Mouse (Mus musculus) intestine, embryonic 15.5 days (tissue): ENCODE results near the gene Prkaca. TPM values are rescaled to one million over a fixed set of nuclear protein-coding genes. Genes with fewer than 3 reads are reported as not detected.

Source experiments
- ATAC-seq: fragments of 200-750 bp; cut with Nextera tagmentation; 2 replicates; pipeline ENCODE4 v1.8.0; 2017; ENCODE audit warnings: moderate TSS enrichment, moderate library complexity
- H3K27ac ChIP-seq: fragments of 300-500 bp; sonication (generic); 2 replicates; pipeline ENCODE4 v1.5.1; 2015; ENCODE audit warnings: mild to moderate bottlenecking, inconsistent platforms
- H3K27me3 ChIP-seq: fragments of 300-500 bp; sonication (generic); replicated peaks from 2 replicates; pipeline ENCODE4 v1.6.1; 2015; ENCODE audit warnings: inconsistent platforms
- H3K36me3 ChIP-seq: fragments of 300-500 bp; sonication (generic); 2 replicates; pipeline ENCODE4 v1.6.1; 2015; ENCODE audit warnings: inconsistent platforms
- H3K4me1 ChIP-seq: fragments of 300-500 bp; sonication (generic); replicated peaks from 2 replicates; pipeline ENCODE4 v1.6.1; 2015; ENCODE audit warnings: inconsistent platforms
- H3K4me2 ChIP-seq: fragments of 300-500 bp; sonication (generic); replicated peaks from 2 replicates; pipeline ENCODE4 v1.6.1; 2015; ENCODE audit warnings: mild to moderate bottlenecking, inconsistent platforms
- H3K4me3 ChIP-seq: fragments of 300-500 bp; sonication (generic); replicated peaks from 2 replicates; pipeline ENCODE4 v1.5.1; 2015; ENCODE audit warnings: inconsistent platforms
- H3K9ac ChIP-seq: fragments of 300-500 bp; sonication (generic); 2 replicates; pipeline ENCODE4 v1.6.1; 2015; ENCODE audit warnings: inconsistent platforms
- H3K9me3 ChIP-seq: fragments of 300-500 bp; sonication (generic); 2 replicates; pipeline ENCODE4 v1.6.1; 2016; ENCODE audit warnings: inconsistent platforms
- WGBS: fragments of 180-500 bp; shearing (Covaris S2); methylation state at CpG from one replicate; pipeline ENCODE4 v1.1.7; 2015; 5-methylcytosine and 5-hydroxymethylcytosine counted together
- polyA plus RNA-seq: library from polyadenylated mRNA; unstranded; fragments of >200 nt; fragmentation: Nextera tagmentation; extraction: Ambion mirVana; gene quantifications from 2 replicates; pipeline ENCODE4 v1.2.1, GENCODE M21; 2015

Prkaca gene
- 115 and 121 TPM in 2 replicates for polyA plus RNA-seq

GRCm38 (mm10) chr8:83972150-83973120, at the start of gene Prkaca:
Prkaca (plus strand) TSS chr8:83972993.
- Histone ChIP-seq H3K9me3 (no peaks in the 10 kb centered on the region), H3K36me3 (peaks cover 13% of the 10 kb centered on the region; the same call in 1 of the 2 replicates), H3K27me3 (no peaks in the 10 kb centered on the region), H3K4me1 (peaks cover 32% of the 10 kb centered on the region), H3K27ac (peak within 1 kb of the TSS; percentile 78), H3K9ac (peak within 1 kb of the TSS; percentile 89), H3K4me3 (peak within 1 kb of the TSS; percentile 99), H3K4me2 (peak within 1 kb of the TSS; percentile 86)
- ATAC-seq, result peak; percentile 99
- WGBS, result under 1% methylated on average over 87 of the region's 94 CpGs

DNA sequence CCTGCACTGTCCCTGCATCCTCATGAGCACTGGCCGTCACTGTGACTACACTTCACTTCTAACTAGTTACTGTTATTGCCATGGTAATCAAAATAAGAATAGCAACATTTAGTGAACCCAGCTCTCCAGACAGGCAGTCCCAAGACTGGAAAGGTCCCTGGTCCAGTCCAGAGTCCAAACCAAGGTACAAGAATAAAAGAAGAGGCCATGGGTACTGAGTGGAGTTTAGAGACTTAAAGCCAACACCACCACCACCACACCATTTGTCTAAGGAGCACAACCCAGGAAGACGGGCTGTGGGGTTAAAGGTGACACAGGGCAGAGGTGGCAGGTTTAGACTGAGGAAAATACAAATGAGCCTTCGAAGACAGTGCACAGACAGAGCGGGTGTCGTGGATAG, 48.2 kb upstream of the Prkaca start:
- ATAC-seq, result no peak
- Histone ChIP-seq H3K9me3 (no peaks in the 10 kb centered on the region), H3K27me3 (no peaks in the 10 kb centered on the region), H3K27ac (no peak overlapping the region), H3K4me2 (no peak overlapping the region), H3K9ac (no peak overlapping the region), H3K4me1 (no peaks in the 10 kb centered on the region), H3K36me3 (peaks cover 20% of the 10 kb centered on the region), H3K4me3 (no peak overlapping the region)
- 80% methylated on average over 5 of the region's 5 CpGs for WGBS

DNA sequence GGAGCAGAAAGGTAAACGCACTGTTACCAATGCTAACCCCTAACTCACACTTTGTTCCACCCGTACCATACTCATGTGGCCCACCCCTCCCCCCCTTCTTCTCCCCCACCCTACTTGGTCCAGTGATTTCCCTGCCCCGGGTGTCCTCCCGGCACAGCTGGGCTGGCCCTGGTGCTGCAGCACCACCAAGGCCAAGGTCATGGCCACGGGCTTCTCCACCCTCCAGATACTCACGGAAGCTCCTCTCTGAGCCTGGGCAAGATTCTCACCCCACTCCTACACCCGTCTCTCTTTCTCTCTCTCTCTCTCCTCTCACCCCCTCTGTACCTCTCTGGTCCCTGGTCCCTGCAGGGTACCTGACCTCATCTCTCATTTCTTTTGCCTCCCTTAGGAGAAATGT, 46.5 kb upstream of the Prkaca start:
- Histone ChIP-seq H3K27me3 (no peaks in the 10 kb centered on the region), H3K36me3 (peaks cover 20% of the 10 kb centered on the region), H3K4me1 (no peaks in the 10 kb centered on the region), H3K4me2 (no peak overlapping the region), H3K27ac (no peak overlapping the region), H3K4me3 (no peak overlapping the region), H3K9me3 (no peaks in the 10 kb centered on the region), H3K9ac (no peak overlapping the region)
- no peak for ATAC-seq
- 74% methylated on average over 7 of the region's 7 CpGs for WGBS

- Histone ChIP-seq H3K4me3 (no peak overlapping the region), H3K4me2 (no peak overlapping the region), H3K36me3 (peaks cover 47% of the 10 kb centered on the region), H3K9me3 (no peaks in the 10 kb centered on the region), H3K27me3 (no peaks in the 10 kb centered on the region), H3K9ac (no peak overlapping the region), H3K4me1 (no peaks in the 10 kb centered on the region), H3K27ac (no peak overlapping the region)
- ATAC-seq, result no peak
- 90% methylated on average over 5 of the region's 5 CpGs for WGBS
Observed at GRCm38 (mm10) chr8:83934222-83934621, 38.6 kb upstream of the Prkaca start.

DNA sequence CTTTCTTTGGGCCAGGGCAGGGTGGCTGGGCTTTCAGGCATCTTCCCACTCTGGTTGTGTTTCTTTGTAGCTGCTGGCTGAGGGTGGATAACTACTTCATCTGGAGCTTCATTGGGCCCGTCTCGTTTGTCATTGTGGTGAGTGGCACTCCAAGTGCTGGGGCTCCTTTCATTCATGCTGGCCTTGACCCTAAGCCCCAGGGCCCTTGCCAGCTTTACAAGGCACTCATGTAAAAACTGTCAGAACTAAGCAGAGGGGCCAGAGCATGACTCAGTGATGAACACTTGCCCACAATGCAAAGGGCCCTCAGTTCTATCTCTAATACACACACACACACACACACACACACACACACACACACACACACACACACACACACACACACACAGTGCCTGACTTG, 37.8 kb upstream of the Prkaca start:
- peaks cover 47% of the 10 kb centered on the region for H3K36me3 ChIP-seq
- H3K4me2 ChIP-seq, result no peak overlapping the region
- no peak overlapping the region for H3K27ac ChIP-seq
- no peaks in the 10 kb centered on the region for H3K9me3 ChIP-seq
- H3K4me1 ChIP-seq, result no peaks in the 10 kb centered on the region
- no peak overlapping the region for H3K4me3 ChIP-seq
- H3K27me3 ChIP-seq, result no peaks in the 10 kb centered on the region
- 89% methylated on average over 2 of the region's 2 CpGs for WGBS
- no peak for ATAC-seq
- H3K9ac ChIP-seq, result no peak overlapping the region

GRCm38 (mm10) chr8:83935435-83935834, 37.4 kb upstream of the Prkaca start:
- WGBS, result 92% methylated on average over 8 of the region's 8 CpGs
- no peaks in the 10 kb centered on the region for H3K9me3 ChIP-seq
- H3K9ac ChIP-seq, result no peak overlapping the region
- peaks cover 48% of the 10 kb centered on the region for H3K36me3 ChIP-seq
- no peaks in the 10 kb centered on the region for H3K4me1 ChIP-seq
- no peak overlapping the region for H3K27ac ChIP-seq
- no peaks in the 10 kb centered on the region for H3K27me3 ChIP-seq
- no peak overlapping the region for H3K4me3 ChIP-seq
- H3K4me2 ChIP-seq, result no peak overlapping the region
- ATAC-seq, result no peak

GRCm38 (mm10) chr8:83937645-83938044, 35.1 kb upstream of the Prkaca start:
- peaks cover 34% of the 10 kb centered on the region for H3K36me3 ChIP-seq
- H3K9me3 ChIP-seq, result no peaks in the 10 kb centered on the region
- 93% methylated on average over 7 of the region's 7 CpGs for WGBS
- no peak overlapping the region for H3K4me2 ChIP-seq
- H3K27me3 ChIP-seq, result no peaks in the 10 kb centered on the region
- no peak overlapping the region for H3K4me3 ChIP-seq
- H3K27ac ChIP-seq, result no peak overlapping the region
- H3K9ac ChIP-seq, result no peak overlapping the region
- no peaks in the 10 kb centered on the region for H3K4me1 ChIP-seq
- ATAC-seq, result no peak

- Histone ChIP-seq H3K9ac (no peak overlapping the region), H3K9me3 (no peaks in the 10 kb centered on the region), H3K4me2 (no peak overlapping the region), H3K27ac (no peak overlapping the region), H3K4me1 (no peaks in the 10 kb centered on the region), H3K36me3 (peaks cover 31% of the 10 kb centered on the region), H3K4me3 (no peak overlapping the region), H3K27me3 (no peaks in the 10 kb centered on the region)
- ATAC-seq, result no peak
- 95% methylated on average over 15 of the region's 15 CpGs for WGBS
Observed at GRCm38 (mm10) chr8:83938330-83938729, 34.5 kb upstream of the Prkaca start.

GRCm38 (mm10) chr8:83941066-83941677, 31.6 kb upstream of the Prkaca start:
- Histone ChIP-seq H3K4me3 (no peak overlapping the region), H3K27ac (no peak overlapping the region), H3K36me3 (peaks cover 13% of the 10 kb centered on the region), H3K27me3 (no peaks in the 10 kb centered on the region), H3K4me1 (no peaks in the 10 kb centered on the region), H3K9me3 (no peaks in the 10 kb centered on the region), H3K4me2 (no peak overlapping the region), H3K9ac (no peak overlapping the region)
- 75% methylated on average over 6 of the region's 6 CpGs for WGBS
- no peak for ATAC-seq

- no peaks in the 10 kb centered on the region for H3K27me3 ChIP-seq
- no peak for ATAC-seq
- no peak overlapping the region for H3K4me3 ChIP-seq
- no peak overlapping the region for H3K27ac ChIP-seq
- H3K36me3 ChIP-seq, result peaks cover 3% of the 10 kb centered on the region; the same call in 1 of the 2 replicates
- H3K9ac ChIP-seq, result no peak overlapping the region
- H3K4me1 ChIP-seq, result no peaks in the 10 kb centered on the region
- WGBS, result 76% methylated on average over 1 of the region's 1 CpGs
- no peaks in the 10 kb centered on the region for H3K9me3 ChIP-seq
- no peak overlapping the region for H3K4me2 ChIP-seq
Observed at GRCm38 (mm10) chr8:83942446-83942845, 30.3 kb upstream of the Prkaca start.

DNA sequence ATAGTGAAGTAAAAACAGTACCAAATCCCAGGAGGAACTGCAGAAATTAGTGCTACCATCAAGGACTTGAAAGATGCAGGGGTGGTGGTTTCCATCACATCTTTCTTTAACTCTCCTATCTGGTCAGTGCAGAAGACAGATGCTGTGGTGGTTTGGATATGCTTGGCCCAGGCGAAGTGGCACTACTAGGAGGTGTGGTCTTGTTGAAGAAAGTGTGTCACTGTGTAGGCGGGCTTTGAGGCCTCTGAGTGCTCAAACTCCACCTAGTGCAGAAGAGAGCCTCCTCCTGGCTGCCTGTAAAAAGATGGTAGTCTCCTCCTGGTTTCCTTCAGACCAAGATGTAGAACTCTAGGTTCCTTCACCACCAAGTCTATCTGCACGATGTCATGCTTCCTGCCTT, 27.3 kb upstream of the Prkaca start:
- WGBS, result 61% methylated on average over 3 of the region's 3 CpGs
- H3K4me2 ChIP-seq, result no peak overlapping the region

DNA sequence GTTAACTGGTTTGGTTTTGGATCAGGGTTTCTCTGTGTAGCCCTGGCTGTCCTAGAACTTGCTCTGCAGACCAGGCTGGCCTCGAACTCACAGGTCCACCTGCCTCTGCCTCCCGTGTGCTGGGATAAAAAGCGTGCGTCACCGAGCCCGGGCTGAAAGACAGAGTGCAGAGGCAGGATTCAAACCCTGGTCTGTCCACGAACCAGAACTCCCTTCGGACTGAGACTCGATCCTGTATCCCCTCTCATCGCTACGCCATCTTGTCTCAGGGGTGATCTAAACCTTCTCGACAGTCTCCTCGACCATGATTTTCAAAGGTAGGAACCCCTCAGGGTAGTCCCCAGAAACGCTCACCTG, 18.1 kb upstream of the Prkaca start:
- Histone ChIP-seq H3K9me3 (no peaks in the 10 kb centered on the region), H3K4me3 (peak overlapping the region; percentile 45), H3K27ac (0 out of 2 replicates have a peak overlapping the region, but pooled peaks have one; percentile 27), H3K36me3 (no peaks in the 10 kb centered on the region), H3K27me3 (no peaks in the 10 kb centered on the region), H3K9ac (peak overlapping the region; percentile 51), H3K4me1 (peaks cover 11% of the 10 kb centered on the region), H3K4me2 (peak overlapping the region; percentile 76)
- 2% methylated on average over 14 of the region's 14 CpGs for WGBS
- no peak for ATAC-seq

More for the DNA sequence above, 27.3 kb upstream of the Prkaca start:
- Histone ChIP-seq H3K4me1 (no peaks in the 10 kb centered on the region), H3K9me3 (no peaks in the 10 kb centered on the region), H3K9ac (no peak overlapping the region), H3K27ac (no peak overlapping the region), H3K36me3 (no peaks in the 10 kb centered on the region), H3K27me3 (no peaks in the 10 kb centered on the region), H3K4me3 (no peak overlapping the region)
- no peak for ATAC-seq
